Mouse (Mus musculus): ENCODE results near the gene Ihh.

The Ihh gene

DNA sequence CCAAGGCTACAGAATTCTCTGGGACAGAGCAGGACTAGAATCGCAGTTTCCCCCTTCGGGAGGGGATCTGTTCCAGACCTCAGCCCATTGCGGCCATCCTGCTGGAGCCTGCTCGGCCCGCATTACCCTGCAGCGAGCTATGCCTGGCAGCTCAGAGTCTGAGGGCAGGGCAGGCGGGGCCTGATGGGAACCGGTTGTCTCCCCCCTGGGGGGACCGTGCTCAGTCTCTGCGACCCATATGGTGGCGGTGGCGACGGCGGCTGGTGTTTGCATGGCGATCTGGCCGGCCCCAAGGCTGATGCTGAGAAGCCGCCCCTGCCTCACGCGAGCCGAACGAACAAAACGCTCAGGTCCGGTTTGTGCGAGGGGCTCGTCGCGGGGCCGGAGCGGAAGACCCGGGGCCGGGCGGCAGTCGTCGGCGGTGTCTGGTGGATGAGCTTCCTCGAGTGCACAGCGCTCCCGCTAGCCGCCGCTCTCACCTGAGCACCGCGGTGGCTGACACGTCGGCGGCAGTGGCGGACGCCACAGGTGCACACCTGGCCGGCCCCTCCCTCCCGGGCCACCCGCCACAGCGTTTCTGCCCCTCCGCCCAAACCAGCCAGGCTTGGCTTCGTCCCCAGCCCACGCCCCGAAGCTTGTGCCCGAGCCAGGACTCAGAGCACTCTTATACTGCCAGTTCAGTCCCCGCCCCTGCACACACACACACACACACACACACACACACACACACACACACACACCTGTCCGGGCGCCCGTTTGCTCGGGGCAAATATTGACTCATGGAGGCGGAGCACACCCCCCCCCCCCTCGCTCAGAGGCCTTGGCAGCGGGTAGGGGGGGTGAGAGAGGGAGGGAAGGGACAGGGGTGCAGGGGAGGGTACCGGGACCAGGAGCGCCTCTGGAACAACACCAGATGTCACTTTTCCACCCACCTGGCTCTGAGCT, 50.9 kb downstream of the Ihh start:
- ChIA-PET CTCF (interaction anchor here (0.6 to 4.5 kb wide), 59 partner anchors 7 to 698 kb away, joined by 3 to 32 read pairs (median 4); partner anchors contain the start of genes Cryba2 (in 3 of the 4), Cfap65 (in 1 of the 4) and Fev (in 1 of the 4)), POLR2A (interaction anchor here in 3 of 4 experiments (0.6 to 2.2 kb wide), 9 partner anchors 16 to 417 kb away, joined by 3 to 6 read pairs (median 3); partner anchors contain the start of genes Dnpep (in 1 of the 3) and Wnt6 (in 1 of the 3))

DNA sequence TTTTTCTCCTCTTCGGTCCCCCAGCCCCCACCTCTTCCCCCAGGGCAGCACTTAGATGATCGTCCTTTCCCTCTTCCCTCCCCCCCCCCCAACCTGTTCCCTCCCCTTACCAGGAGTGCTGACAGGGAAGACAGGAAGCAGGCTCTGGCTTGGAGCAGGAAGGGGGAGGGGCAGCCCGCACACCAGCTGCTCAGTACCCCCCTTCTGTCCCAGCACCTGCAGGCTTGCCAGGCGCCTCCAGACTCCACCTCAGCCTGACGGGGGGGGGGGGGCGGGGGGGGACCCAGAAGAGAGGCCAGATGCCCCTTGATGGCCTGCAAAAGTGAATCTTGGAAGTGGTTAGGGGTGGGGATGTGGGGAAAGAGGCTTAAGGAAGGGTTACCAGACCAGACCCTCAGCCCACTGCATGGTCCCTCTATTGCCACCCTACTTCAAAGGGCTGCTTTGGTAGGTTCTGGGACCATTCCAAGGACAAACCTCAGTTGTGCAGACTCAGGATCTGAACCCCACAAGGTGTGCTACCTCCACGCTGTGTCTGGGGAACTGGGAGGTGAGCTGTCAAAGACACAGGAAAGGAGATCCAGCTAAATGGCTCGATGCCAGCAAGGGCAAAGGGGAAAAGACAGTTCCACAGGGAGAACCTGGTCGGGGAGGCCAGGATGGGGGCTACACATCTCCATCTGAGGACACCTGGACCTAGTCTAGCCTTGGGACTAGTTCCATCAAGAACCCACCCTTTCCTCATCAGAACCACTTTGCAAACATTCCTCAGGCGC, 52.6 kb downstream of the Ihh start:
- POLR2A ChIA-PET: interaction anchor here in 3 of 4 experiments (0.6 to 1.1 kb wide), 6 partner anchors 16 to 664 kb away, joined by 3 to 8 read pairs (median 3); partner anchors contain the start of gene Tuba4a (in 1 of the 3)

GRCm38 (mm10) chr1:74897976-74898375, 53.5 kb downstream of the Ihh start:
- ChIA-PET CTCF (interaction anchor here in 3 of 4 experiments (0.6 to 1.2 kb wide), 4 partner anchors 36 to 709 kb away, joined by 3 to 9 read pairs (median 4); no protein-coding TSS in a partner anchor), POLR2A (interaction anchor here in 2 of 4 experiments (0.5 to 0.6 kb wide), 2 partner anchors 475 to 614 kb away, joined by 3 read pairs; no protein-coding TSS in a partner anchor)

More for the DNA sequence above, 52.6 kb downstream of the Ihh start:
- CTCF ChIA-PET: interaction anchor here in 2 of 4 experiments (0.5 to 1.2 kb wide), 8 partner anchors 16 to 631 kb away, joined by 3 to 9 read pairs (median 5); no protein-coding TSS in a partner anchor
